Mouse (Mus musculus) midbrain, embryonic 11.5 days (tissue): ENCODE results near the gene Rbm20. TPM values are rescaled to one million over a fixed set of nuclear protein-coding genes. Genes with fewer than 3 reads are reported as not detected.

ENCODE experiments used
- ATAC-seq: fragments of 200-750 bp; cut with Nextera tagmentation; 2 replicates; pipeline ENCODE4 v1.8.0; 2017; ENCODE audit warnings: moderate TSS enrichment, moderate library complexity; ENCODE audit not compliant: low FRiP score
- DNase-seq: peaks from one replicate; pipeline ENCODE4 v3.0.0; 2015; ENCODE audit warnings: low spot score; ENCODE audit errors: missing footprints
- H3K27ac ChIP-seq: fragments of 300-500 bp; sonication (generic); 2 replicates; pipeline ENCODE4 v1.5.1; 2014; ENCODE audit warnings: low read depth, low read length
- H3K27me3 ChIP-seq: fragments of 300-500 bp; sonication (generic); 2 replicates; pipeline ENCODE4 v1.6.1; 2014; ENCODE audit warnings: mild to moderate bottlenecking, low read length, moderate library complexity, mixed read lengths; ENCODE audit not compliant: control insufficient read depth, insufficient read depth
- H3K36me3 ChIP-seq: fragments of 300-500 bp; sonication (generic); 2 replicates; pipeline ENCODE4 v1.6.1; 2014; ENCODE audit warnings: mild to moderate bottlenecking, low read length, moderate library complexity, mixed read lengths; ENCODE audit not compliant: control insufficient read depth, insufficient read depth
- H3K4me1 ChIP-seq: fragments of 300-500 bp; sonication (generic); 2 replicates; pipeline ENCODE4 v1.6.1; 2014; ENCODE audit warnings: low read length; ENCODE audit not compliant: control insufficient read depth, insufficient read depth
- H3K4me2 ChIP-seq: fragments of 300-500 bp; sonication (generic); 2 replicates; pipeline ENCODE4 v1.6.1; 2014; ENCODE audit warnings: mild to moderate bottlenecking, moderate library complexity
- H3K4me3 ChIP-seq: fragments of 300-500 bp; sonication (generic); 2 replicates; pipeline ENCODE4 v1.5.1; 2014; ENCODE audit warnings: low read depth, low read length
- H3K9ac ChIP-seq: fragments of 300-500 bp; sonication (generic); 2 replicates; pipeline ENCODE4 v1.6.1; 2014; ENCODE audit warnings: low read length
- H3K9me3 ChIP-seq: fragments of 300-500 bp; sonication (generic); 2 replicates; pipeline ENCODE4 v1.6.1; 2016; ENCODE audit warnings: low read length; ENCODE audit not compliant: control insufficient read depth
- WGBS: fragments of 180-500 bp; shearing (Covaris S2); extraction: QIAGEN DNeasy Blood & Tissue Kit; methylation state at CpG from one replicate; pipeline ENCODE4 v1.1.7; 2014; 5-methylcytosine and 5-hydroxymethylcytosine counted together
- polyA plus RNA-seq: library from polyadenylated mRNA; unstranded; fragments of >200 nt; fragmentation: Nextera tagmentation; extraction: Ambion mirVana; gene quantifications from 2 replicates; pipeline ENCODE4 v1.2.1, GENCODE M21; 2014

Rbm20 gene
- polyA plus RNA-seq, 1 experiment from 2014 or later = 1.0 TPM

DNA sequence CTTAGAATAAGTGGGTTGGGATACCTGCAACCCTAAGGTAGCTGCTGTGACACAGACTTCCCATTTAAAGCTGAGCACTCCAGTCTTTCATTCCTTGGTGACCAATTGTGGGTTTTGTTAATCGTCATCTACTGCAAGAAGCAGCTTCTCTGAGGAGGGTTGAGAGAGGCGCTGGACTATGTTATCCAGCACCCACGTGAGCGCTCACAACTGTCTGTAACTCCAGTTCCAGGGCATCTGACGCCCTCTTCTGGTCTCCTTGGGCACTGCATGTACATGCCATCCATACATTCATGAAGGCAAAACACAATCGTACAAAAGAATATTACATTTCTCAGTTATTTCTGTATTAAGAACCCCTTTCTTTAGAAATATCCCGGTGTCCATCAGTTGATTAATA lies 75.9 kb downstream of the Rbm20 start:
- DNase-seq = peak; percentile 79
- Histone ChIP-seq H3K36me3 (no peaks in the 10 kb centered on the region), H3K4me1 (no peaks in the 10 kb centered on the region), H3K9ac (no peak overlapping the region), H3K4me3 (no peak overlapping the region), H3K27me3 (no peaks in the 10 kb centered on the region), H3K27ac (no peak overlapping the region), H3K9me3 (no peaks in the 10 kb centered on the region), H3K4me2 (no peak overlapping the region)
- ATAC-seq = no peak
- WGBS = 52% methylated on average over 7 of the region's 7 CpGs

DNA sequence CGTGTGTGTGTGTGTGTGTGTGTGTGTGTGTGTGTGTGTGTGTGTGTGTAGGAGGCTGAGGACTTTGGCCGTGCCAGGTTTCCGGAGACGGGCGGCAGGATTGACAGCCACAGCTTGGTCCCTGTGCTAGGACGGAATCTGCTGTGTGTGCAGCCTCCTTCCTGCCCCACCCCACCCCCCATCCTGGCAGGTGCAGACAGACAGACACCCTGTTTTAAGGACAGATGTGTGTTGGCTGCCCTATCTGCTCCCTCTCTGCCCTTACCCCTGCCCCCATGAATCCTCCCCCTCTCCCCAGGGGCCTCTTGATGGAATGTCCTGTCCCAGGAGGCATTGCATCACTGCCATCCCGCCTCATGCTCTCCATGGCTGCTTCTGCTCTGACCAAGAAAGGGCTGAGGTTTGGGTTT lies 77.3 kb downstream of the Rbm20 start:
- no peak for ATAC-seq
- 73% methylated on average over 7 of the region's 7 CpGs for WGBS
- no peaks in the 10 kb centered on the region for H3K27me3 ChIP-seq

GRCm38 (mm10) chr19:53755346-53755745 lies 78.2 kb downstream of the Rbm20 start:
- Histone ChIP-seq H3K4me3 (no peak overlapping the region), H3K4me1 (no peaks in the 10 kb centered on the region), H3K27me3 (no peaks in the 10 kb centered on the region), H3K27ac (no peak overlapping the region), H3K36me3 (no peaks in the 10 kb centered on the region), H3K4me2 (no peak overlapping the region), H3K9me3 (no peaks in the 10 kb centered on the region), H3K9ac (no peak overlapping the region)
- peak; percentile 67 for DNase-seq
- 75% methylated on average over 5 of the region's 5 CpGs for WGBS
- ATAC-seq = no peak

More for the DNA sequence above, 77.3 kb downstream of the Rbm20 start:
- Histone ChIP-seq H3K4me1 (no peaks in the 10 kb centered on the region), H3K9me3 (no peaks in the 10 kb centered on the region), H3K4me2 (no peak overlapping the region), H3K27ac (no peak overlapping the region), H3K9ac (no peak overlapping the region), H3K36me3 (no peaks in the 10 kb centered on the region), H3K4me3 (no peak overlapping the region)
- peak; percentile 53 for DNase-seq

DNA sequence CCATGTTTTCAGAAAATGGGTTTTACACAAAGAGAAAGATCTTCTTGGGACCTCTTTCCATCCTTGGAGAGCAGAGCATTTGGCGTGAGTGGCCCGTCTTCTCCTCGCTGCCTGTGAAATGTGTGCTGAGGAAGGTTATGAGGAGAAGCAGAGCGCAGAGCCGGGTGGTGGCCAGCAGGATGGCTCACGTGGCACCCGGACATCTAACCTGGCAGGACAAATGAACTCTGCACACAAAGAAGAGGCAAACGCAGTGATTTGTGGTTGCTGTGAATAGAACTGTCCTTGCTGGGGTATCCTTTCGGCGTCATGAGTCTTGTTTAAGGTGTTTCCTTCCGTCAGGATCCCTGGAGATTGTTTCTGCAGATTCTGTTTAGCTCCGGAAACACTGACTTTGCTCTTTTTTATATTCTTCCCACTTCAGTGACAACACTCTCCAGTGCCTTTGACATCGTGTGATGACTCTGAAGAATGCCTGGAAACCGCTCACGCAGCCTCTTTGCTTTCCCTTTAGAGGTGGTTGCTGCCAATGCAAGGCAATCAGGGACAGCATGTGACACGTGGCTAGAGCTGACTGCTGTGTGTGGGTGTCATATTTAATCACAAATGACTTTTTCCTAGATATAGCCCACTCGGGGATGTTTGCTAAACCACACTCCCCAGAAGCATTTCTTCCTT lies 80.5 kb downstream of the Rbm20 start:
- DNase-seq = no peak

DNA sequence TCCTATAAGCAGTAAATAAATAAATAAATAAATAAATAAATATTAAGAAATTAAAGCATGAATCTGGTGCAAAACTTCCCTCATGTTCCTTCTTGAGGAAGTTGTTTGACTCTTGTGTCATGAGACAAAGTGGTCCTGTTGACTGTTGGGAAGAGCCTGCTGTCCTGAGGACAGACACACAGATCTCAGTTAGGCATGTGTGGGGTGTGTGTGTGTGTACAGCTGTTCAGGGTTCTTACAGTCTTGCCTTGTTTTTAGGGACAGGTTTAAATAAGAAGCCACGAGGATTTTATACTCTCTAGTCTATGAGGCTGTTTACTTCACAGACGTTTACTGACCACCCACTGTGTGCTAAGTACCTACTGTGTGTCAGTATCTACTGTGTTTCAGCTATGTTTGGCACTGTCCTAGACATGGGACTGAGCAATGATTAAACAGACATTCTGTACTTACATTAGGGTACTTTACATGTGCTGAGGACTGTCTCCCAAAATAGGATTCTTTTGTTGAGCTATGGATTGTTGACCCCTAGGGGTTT lies 81.8 kb downstream of the Rbm20 start:
- Histone ChIP-seq H3K9ac (no peak overlapping the region), H3K27ac (no peak overlapping the region), H3K4me3 (no peak overlapping the region), H3K36me3 (no peaks in the 10 kb centered on the region), H3K27me3 (no peaks in the 10 kb centered on the region), H3K4me2 (no peak overlapping the region), H3K9me3 (no peaks in the 10 kb centered on the region), H3K4me1 (no peaks in the 10 kb centered on the region)
- peak; percentile 35 for DNase-seq
- no peak for ATAC-seq
- 81% methylated on average over 2 of the region's 2 CpGs for WGBS

More for the DNA sequence above, 80.5 kb downstream of the Rbm20 start:
- H3K9me3 ChIP-seq = no peaks in the 10 kb centered on the region
- 88% methylated on average over 17 of the region's 17 CpGs for WGBS
- ATAC-seq = no peak
- H3K4me2 ChIP-seq = no peak overlapping the region
- H3K27ac ChIP-seq = no peak overlapping the region
- no peaks in the 10 kb centered on the region for H3K36me3 ChIP-seq
- H3K4me3 ChIP-seq = no peak overlapping the region
- no peaks in the 10 kb centered on the region for H3K4me1 ChIP-seq
- no peak overlapping the region for H3K9ac ChIP-seq
- H3K27me3 ChIP-seq = no peaks in the 10 kb centered on the region

DNA sequence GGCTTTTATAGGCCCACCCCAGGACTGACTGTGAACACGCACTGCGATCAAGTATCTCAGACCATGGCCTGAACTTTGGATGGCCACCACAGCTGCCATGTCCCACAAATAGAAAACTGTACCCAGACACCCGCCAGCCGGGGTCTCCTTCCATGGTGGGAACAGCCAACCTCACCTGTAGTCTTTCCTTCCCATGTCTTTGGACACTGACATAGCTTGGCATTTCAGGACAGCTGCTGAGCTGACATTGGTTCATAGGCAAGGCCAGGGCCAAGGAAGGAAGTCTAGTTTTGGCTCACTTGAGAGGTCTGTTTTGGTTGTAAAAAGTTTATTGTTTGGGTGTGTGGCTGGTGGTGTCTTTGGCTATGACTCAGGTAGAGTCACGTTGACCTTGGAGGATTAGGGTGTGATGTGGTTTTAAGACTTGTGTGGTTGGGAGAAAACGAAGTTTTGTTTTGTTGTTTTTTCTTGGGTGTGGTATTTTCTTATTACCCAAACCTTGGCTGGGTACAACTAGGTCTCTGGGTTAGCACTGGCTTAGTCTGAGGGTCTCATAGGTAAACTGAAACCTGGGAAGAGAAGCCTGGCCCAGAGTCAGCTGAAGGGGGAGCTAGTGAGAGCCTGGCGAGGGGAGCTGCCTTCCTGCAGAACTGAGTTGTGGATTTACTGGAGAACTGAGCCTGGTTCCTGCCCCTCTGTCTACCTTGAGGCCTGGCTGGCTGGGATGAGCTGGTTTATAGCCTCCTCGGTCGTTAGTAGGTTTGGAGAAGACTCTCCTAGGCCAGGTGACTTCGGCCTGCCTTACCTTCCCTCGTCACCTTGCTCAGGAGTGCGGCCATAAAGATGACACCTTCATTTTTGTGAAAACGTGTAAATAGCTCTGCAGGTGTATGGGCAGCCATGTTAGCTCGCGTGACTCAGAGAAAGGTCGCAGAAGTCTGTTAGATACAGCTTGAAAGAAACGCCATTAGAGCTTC lies 83.3 kb downstream of the Rbm20 start:
- Histone ChIP-seq H3K9ac (no peak overlapping the region), H3K36me3 (no peaks in the 10 kb centered on the region), H3K27me3 (no peaks in the 10 kb centered on the region), H3K9me3 (no peaks in the 10 kb centered on the region), H3K27ac (no peak overlapping the region), H3K4me2 (no peak overlapping the region), H3K4me1 (no peaks in the 10 kb centered on the region), H3K4me3 (no peak overlapping the region)
- peak; percentile 75 for DNase-seq
- ATAC-seq = no peak
- WGBS = 85% methylated on average over 17 of the region's 17 CpGs

- ATAC-seq = no peak
- Histone ChIP-seq H3K36me3 (no peaks in the 10 kb centered on the region), H3K9ac (no peak overlapping the region), H3K9me3 (no peaks in the 10 kb centered on the region), H3K27me3 (no peaks in the 10 kb centered on the region), H3K4me1 (no peaks in the 10 kb centered on the region), H3K4me2 (no peak overlapping the region), H3K27ac (no peak overlapping the region), H3K4me3 (no peak overlapping the region)
- DNase-seq = peak; percentile 71
- WGBS = 69% methylated on average over 8 of the region's 8 CpGs
Observed at GRCm38 (mm10) chr19:53762749-53763438, 85.8 kb downstream of the Rbm20 start.

- peak; percentile 56 for DNase-seq
- H3K27me3 ChIP-seq = no peaks in the 10 kb centered on the region
- ATAC-seq = no peak
- 87% methylated on average over 7 of the region's 7 CpGs for WGBS
- H3K4me2 ChIP-seq = no peak overlapping the region
- H3K36me3 ChIP-seq = no peaks in the 10 kb centered on the region
- H3K4me3 ChIP-seq = no peak overlapping the region
- no peak overlapping the region for H3K27ac ChIP-seq
- no peaks in the 10 kb centered on the region for H3K4me1 ChIP-seq
- no peak overlapping the region for H3K9ac ChIP-seq
- no peaks in the 10 kb centered on the region for H3K9me3 ChIP-seq
Observed at GRCm38 (mm10) chr19:53764688-53765478, 87.8 kb downstream of the Rbm20 start.
